Mouse (Mus musculus): ENCODE measurements around the gene Pkn2.

DNA sequence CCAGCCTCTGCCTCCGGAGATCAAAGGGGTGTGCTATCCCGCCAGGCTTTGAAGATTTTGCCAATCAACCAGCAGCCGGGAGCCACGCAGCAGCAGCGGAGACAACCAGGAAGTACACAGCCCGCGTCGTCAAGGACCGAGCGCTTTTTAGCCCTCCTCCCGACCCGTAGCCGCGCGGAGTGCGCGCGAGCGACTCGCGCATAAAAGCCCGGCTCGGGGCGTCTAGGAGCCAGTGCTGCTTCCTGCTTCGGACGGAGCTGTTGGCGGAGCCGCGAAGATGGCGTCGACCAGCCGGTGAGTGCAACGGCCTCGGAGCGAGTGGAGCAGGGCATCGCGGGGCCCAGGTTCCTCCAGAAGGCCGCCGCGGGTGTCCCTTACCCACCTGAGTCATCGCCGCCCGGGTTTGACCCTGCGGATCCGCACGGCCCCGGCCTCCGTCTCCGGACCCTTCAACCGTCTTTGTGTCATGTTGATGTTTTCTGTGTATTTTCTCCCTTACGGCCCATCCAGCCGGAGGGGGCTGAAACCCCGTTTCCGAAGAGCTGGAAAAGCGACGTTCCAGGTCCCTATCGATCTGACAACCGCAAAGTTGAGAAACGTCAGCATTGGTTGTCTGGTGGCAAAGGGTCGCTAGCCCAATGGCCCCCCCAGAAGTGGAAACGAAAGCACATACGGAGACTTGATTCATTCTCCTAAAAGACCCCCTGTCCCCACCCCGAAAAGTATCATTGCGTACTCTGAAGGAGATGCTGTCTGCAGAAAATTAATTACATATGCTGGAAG, 116.6 kb downstream of the Pkn2 start, which contains the start of gene Gtf2b:
- TF ChIP-seq CEBPB (IDR thresholded peaks at IDR 0.05; ENCODE audit: insufficient read depth, poor library complexity, severe bottlenecking): no peak
- no peak for TF ChIP-seq MAX (IDR thresholded peaks at IDR 0.05; ENCODE audit: low read depth)
- TF ChIP-seq MYOD1 (IDR thresholded peaks at IDR 0.05; ENCODE audit: control insufficient read depth in 1 of 3, insufficient read length in 2 of 3, low read depth in 2 of 3): peak in 1 of 3 experiments; percentile 28
- TF ChIP-seq USF1 (IDR thresholded peaks at IDR 0.05; ENCODE audit: low read depth): no peak
- peak; percentile 98 for TF ChIP-seq POLR2A (IDR thresholded peaks at IDR 0.05; ENCODE audit: insufficient read length, low read depth)
- peak in 1 of 3 experiments; percentile 25 for TF ChIP-seq MYOG (IDR thresholded peaks at IDR 0.05; ENCODE audit: control insufficient read depth in 1 of 3, insufficient read depth in 1 of 3, insufficient read length in 2 of 3, low read depth in 2 of 3)
- no peak for TF ChIP-seq TCF3 (IDR thresholded peaks at IDR 0.05; ENCODE audit: insufficient read length, low read depth)
